Mouse (Mus musculus): ENCODE data around the gene Cbx8.

The Cbx8 gene

DNA sequence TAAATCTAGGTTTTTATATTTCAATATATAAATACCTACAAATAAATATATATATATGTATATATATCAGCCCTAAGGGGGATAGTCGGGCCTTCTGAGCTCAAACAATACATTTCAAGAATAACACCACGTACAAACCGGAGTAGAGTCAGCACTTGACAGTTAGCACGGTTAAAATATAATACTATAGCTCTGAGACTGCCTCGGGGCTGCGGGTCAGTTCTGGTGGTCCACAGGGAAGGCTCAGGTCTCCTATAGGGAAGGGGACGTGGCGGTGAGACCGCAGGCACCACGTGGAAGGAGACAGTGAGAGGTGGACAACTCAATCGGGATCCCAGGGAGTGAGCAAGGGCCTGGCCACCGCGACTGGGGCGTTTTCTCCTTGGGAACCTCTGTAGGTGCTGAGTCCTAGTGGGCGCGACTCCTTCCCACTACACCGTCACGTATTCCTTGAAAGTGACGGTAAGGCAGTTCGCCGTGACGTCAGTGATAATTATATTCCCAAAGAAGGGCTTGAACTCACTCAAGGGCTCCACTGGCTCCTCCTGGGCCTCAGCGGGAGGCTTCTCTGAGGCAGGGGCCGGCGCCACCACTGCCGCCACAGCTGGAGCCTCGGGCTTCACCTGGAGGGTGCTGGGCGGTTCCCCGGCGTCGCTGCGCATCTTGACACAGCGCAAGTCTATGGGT lies 39.8 kb upstream of the Cbx8 start:
- in situ Hi-C loops (cut with MboI; ENCODE audit: unreplicated experiment in 2 of 2), result loop anchor here (5.0 kb wide), 2 partner anchors 33 to 83 kb away; no protein-coding TSS in a partner anchor

DNA sequence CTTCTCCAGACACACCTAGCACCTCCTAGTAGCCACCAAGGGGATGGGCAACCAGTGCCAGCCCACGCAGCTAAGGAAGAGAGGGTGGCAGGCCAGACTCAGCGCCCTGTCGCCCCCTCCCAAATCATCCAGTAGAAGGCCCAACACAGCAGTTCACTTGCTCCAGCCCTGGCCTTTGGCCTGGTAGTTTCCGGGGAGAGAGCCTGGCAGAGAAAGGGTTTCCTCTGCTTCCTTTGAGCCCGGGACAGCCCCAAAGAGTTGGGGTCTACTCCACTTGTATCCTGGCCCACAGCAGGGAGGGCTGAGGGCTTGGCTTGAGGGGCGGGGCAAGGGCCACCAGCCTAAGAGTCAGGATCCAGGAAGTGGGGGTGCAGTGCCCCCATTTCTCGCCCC lies 38.7 kb upstream of the Cbx8 start:
- in situ Hi-C loops (cut with MboI; ENCODE audit: unreplicated experiment in 2 of 2), result loop anchor here in 1 of 2 experiments (10.0 kb wide), 1 partner anchor 85 kb away; no protein-coding TSS in a partner anchor

DNA sequence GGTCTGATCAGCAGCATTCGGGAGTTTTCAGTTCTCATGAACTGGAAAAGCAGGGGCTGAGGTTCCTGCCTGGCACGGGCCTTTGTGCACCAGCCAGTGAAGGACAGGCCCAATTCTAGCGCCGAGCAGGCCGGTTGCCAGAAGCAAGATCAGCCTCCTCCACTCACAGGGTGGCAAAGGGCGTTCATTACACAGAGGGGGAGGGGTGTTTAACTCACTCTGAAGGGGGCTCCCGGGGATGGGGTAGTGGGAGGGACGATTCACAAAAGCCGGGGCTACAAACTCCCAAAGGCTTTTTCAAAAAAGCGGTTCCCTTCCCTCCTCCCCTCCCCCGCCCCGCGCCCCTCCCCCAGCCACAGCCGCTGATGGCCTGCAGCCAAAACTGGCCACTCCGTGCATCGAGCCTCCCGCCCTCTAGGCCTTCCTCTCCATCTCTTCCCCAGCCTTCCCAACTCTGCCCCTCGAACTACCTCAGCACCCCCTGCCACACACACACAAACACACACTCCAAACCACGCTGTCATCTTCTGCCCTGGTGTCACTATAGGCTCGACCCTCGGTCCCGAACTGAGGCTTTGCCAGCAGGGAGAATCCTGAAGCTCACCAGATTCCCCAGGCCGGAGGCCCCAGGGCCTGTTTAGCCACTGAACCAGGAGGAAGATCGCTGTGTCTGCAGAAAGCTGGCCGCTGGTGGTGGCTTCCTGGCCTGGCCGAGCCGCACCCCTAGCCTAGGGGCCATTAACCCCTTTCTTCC lies 38.1 kb upstream of the Cbx8 start:
- in situ Hi-C loops (cut with MboI; ENCODE audit: unreplicated experiment in 2 of 2), result loop anchor here in 1 of 2 experiments (10.0 kb wide), 1 partner anchor 84 kb away; no protein-coding TSS in a partner anchor

DNA sequence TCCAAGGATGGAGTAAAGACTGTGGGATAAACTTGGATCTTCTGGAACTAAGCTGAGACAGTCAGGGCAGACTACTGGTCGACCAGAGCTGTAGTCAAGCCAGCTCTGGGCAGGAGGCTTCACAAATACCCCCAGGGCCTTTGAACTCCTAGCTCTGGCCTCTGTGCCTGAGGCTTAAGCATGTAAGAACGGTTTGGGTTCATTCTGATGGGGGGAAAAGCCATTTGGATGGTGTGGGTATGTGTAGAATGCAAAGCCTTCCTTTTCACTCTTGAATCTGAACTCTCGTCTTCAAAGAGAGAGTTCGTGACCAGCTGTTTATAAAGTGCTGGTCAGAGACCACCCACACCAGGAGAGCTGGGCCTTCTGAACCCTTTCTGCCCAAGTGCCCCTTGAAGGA lies 37.0 kb upstream of the Cbx8 start:
- in situ Hi-C loops (cut with MboI; ENCODE audit: unreplicated experiment in 2 of 2), result loop anchor here in 1 of 2 experiments (10.0 kb wide), 1 partner anchor 83 kb away; no protein-coding TSS in a partner anchor

DNA sequence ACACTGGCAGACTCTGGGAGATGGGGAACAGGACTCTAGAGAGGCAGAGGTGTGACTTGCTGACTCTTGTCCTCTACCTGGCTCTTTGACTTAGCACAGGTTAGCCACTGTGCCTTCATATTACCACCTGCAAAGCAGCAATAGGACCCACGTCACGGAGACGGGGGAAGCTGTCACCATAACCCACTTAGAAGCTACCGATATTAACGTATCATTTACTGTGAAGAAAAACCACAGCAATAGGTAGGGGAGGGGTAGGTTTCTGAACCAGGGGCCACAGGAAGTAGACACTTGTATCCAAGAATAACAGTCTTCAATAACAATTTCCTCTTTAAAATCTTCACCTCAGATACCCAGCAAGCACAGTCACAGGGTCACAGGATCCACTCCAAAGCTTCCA lies 35.0 kb upstream of the Cbx8 start:
- in situ Hi-C loops (cut with MboI; ENCODE audit: unreplicated experiment in 2 of 2), result loop anchor here in 1 of 2 experiments (10.0 kb wide), 1 partner anchor 81 kb away; no protein-coding TSS in a partner anchor

DNA sequence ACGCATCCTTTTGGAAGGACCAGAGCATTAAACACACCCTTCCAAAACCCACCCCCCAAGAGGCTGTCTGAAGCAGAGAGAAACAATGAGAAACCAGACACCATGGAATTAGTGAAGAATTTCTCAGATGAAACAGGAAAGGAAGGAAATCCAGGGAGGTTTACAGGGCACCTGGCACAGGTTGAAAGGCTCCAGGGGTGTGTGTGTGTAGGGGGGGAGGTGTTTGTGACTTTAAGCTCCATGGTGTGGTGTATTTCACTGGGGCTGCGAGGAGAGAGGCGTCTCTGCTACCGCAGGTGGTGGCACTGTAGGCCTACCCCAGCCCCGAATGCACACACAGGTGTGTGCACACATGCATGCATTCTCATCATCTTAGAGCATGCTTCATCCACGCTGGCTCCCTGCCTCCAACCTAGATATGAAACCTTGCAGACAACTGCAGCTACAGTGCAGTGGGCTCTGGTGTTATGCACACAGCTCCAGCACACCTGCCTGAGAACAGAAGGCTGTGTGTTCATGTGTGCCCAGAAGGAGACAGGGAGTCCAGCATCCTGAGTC lies 33.2 kb upstream of the Cbx8 start:
- in situ Hi-C loops (cut with MboI; ENCODE audit: unreplicated experiment in 2 of 2), result loop anchor here in 1 of 2 experiments (10.0 kb wide), 1 partner anchor 79 kb away; no protein-coding TSS in a partner anchor

DNA sequence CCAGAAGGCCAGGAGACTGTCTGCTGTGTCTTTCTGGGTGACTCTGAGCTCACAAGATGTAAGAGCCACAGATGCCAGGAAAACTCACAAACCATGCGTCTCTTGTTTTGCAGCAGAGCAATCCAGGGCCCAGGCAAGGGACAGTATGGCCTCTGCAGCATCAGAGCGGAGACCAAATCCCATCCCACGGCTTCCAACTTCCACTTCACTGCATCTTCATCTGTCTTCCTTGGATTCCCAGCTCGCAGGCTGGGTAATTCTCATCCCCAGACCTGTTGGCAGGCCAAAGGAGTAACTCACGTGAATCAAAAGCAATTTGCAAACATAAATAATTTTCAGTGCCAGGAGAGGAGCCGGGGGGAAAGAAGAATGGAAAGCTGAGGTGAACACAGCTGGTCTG lies 32.2 kb upstream of the Cbx8 start:
- in situ Hi-C loops (cut with MboI; ENCODE audit: unreplicated experiment in 2 of 2), result loop anchor here in 1 of 2 experiments (10.0 kb wide), 1 partner anchor 78 kb away; no protein-coding TSS in a partner anchor

DNA sequence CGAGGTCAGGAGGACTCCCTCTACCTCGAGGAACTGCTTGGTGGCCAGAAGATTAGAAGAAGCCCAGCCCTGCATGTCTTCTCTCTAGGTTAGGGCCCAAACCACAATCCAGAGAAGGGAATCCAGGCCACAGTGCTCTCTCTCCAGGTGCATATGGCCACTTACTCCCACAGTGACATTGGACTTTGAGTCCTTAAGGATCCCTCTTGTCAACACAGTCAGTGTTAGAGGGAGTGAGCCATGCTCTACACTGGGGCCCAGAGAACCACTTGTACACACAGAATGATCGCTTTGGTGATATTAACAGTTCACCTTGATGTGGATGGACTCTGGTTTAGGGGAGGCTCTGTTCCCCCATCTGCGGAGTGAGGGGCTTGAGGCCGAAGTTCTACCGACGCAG lies 31.5 kb upstream of the Cbx8 start:
- in situ Hi-C loops (cut with MboI; ENCODE audit: unreplicated experiment in 2 of 2), result loop anchor here in 1 of 2 experiments (10.0 kb wide), 1 partner anchor 77 kb away; no protein-coding TSS in a partner anchor

DNA sequence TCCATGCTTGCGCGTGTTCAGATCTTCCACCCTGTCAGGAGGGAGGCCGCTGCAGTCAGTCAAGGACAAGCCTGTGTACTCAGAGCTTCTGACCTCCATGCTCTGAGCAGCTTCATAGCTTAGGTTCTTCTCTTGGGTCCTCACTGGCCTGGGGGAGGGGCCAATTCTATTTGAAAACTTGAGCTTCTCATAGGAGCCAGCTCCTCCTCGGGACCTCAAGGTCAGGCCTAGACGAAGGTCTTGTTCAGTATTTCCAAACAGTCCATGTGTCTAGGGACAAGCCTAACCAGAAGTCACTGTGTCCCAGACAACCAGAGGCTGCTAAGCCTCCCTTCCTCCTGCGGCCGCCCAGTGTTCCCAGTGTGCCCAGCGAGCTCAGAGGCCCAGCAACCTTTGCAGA lies 26.1 kb upstream of the Cbx8 start:
- in situ Hi-C loops (cut with MboI; ENCODE audit: unreplicated experiment in 2 of 2), result no loop called here

DNA sequence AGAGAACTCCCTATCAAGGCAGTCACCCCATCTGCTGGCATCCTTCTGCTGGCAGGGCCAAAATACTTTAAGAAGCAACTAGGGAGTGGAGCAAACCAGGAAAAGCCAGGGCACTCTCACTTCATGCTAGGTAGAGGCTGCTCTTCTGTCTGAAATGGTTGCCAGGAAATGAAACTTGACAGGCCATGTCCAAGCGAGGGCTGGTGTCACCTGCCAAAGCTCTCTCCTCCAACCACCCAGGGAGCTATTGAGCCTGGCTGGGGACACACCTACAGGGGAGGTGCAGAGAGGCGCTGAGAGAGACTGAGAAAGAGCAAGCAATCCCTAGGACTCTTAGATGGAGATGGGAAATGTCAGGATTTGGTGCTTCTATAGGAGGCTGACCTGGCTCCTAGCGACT lies 18.5 kb upstream of the Cbx8 start:
- in situ Hi-C loops (cut with MboI; ENCODE audit: unreplicated experiment in 2 of 2), result no loop called here

DNA sequence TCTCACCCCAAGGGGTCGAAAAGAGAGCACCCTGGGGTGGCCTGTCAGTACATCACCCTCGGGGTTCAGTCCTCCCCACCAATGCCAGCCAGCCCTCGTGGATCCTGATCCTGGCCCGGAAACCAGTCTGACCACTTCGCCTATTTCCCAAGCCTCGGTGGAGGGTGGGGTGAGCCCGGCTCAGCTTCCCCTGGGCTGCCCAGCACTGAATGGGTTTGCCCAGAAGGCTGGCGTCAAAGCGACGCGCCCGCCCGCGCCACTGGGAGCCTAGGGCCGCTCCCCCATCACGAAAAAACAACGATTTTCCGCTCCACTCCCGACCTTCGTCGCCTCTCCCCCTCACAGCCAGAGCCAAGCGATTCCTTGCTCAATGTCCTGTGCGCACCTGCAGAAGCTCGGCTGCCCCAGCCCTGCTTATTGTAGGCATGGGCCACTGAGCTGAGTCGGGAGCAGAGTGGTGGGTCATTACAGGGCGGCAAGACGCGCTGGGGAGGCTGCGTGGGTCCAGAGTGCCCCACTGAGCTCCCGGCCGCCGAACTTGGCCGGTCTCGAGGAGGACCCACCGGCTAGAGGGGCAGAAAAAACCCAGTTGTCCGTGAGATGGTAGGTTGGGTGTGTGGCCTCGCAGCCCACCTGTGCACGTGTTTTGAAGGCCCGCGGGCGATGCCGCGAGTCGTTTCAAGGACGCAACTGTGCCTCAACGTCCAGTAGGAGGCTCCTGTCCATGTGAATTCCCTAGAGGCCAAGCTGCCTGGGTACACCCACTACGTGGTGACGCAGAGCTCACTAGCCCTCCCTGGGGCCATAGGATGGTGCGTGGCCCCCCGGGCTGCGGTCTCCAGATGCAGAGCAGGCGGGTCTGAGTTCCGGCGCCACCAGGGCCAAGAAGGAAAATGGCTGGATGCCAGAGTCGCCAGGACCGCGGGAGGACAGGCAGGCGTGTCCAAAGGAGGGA lies 17.5 kb upstream of the Cbx8 start:
- in situ Hi-C loops (cut with MboI; ENCODE audit: unreplicated experiment in 2 of 2), result no loop called here

DNA sequence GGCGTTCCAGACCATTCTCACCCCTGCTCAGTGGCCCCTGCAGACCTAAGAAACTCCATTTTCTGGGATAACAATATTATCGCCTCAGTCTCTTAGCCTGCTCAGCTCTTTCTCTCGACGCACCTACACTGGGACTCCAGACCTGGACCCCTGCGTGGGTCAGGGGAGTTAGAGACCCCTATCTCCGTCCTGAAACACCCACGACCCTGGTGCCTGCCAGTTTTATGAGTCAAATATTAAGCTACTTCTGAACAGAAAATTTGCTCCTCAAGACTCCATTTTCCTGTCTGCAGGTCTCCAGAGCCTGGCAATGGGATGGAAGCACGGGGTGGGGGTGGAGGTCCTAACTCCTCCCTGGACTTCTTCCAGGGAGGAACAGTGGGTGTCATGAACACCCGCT lies 16.5 kb upstream of the Cbx8 start:
- in situ Hi-C loops (cut with MboI; ENCODE audit: unreplicated experiment in 2 of 2), result no loop called here

DNA sequence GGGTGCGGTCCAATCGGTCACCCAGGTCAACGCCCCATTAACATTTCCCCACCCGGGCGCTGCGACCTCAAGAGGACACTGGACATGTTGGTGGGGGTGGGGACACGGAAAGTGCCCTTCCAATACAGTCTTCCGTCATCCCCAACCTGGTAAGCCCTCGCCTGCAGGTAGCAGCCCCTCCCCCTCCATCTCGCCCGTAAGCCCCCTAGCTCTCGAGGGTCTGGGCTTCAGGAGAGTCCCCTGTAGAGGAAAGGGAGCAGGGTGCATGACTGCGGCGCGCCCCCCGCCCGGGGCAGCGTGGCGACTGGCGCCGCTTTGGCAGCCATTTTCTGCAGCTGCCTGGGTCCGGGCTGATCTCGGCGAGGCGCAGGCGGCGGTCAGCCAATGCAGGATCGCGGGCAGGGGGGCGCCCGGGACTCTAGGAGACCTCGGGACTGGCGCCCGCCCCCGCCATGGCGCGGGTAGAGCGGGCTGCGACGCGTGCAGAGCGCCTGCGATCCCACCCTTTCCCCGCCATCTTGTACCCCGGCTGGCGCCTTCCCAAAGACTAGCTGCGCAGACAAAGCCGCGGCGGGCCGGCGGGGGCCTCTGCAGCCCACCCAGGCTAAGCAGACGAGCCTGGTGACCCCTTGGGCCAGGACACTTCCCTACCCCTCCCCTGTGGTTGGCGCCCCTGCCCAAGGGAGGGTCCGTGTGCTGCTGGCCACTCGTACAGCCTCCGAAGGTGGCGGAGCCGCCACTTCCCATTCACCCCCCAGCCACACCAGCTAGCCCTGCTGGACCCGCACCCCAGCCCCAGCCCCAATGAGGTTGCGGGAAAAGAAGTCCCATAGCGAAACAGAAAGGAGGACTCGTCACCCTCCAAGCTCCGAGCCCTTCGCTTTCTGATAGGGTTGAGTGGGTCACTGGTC lies 15.8 kb upstream of the Cbx8 start:
- in situ Hi-C loops (cut with MboI; ENCODE audit: unreplicated experiment in 2 of 2), result no loop called here

DNA sequence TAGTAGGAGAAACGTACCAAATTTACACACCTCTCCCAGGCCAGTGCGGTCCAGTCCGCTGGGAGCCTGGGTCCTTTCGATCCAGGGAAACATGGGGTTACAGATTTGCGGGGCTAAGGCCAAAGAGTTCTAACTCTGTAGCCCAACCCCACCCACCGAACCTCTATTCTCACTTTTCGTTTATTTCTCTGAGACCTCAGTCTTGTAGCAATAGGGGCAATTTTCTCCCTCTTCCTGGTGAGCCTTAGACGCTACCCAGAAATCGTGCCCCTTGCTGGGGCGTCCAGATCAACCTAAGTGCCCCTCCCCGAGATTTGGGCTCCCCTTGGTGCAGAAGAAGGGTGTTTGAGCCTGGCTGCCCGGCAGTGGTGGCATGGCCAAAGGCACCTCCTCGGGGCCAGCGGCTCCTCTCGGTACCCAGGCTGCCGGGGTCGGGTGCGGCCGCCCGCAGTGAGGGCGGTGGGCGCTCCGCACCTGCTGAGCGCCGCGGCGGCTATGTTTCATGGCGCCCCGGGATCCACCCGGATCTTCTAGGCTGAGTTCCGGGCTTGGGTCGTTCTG lies 14.9 kb upstream of the Cbx8 start:
- in situ Hi-C loops (cut with MboI; ENCODE audit: unreplicated experiment in 2 of 2), result no loop called here

DNA sequence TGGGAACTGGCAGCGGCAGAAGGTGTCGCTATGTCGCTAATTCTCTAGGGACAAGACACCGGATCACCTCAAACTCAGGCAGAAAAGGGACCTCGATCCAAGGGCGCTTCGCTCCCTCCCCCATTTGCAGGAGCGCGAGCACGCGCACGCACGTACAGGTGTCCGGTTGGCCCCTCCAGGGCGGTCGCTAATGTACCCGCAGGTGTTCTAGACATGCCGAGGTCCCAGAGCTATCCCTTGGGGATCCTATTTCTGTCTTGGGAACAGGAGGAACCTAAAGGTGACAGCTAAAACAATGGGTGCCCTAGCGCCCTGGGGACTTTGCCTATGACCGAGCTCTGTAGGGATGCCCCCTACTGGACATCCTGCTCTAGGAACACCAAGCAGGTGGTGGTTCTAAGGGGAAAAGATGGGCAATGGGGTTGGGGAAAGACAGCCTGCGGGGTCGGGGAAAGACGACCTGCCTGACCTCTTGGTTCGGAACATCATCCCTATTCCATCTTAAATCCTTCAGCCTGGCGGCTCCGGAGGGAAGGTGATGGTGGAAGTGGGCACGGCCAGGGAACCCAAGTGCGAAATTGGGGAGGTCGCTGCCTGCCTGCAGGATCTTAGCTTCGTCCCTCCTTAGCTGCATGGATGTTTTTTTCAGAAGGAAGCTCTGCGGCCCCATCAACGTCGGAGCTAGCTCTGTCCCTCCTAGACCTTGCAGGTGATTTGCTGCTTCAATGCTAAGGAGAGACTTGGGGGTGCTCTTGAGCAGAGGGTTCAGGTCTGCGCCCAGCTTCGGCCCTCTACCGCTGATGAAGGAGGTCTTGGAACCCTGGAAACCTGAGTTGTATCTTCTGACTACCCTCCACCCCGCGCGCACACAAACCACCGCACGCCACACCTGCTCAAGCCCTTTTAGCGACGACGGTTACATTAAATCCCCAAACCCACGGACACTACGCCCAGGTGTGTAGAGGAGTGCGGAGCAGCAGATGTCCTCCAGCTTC lies 13.9 kb upstream of the Cbx8 start:
- in situ Hi-C loops (cut with MboI; ENCODE audit: unreplicated experiment in 2 of 2), result no loop called here

DNA sequence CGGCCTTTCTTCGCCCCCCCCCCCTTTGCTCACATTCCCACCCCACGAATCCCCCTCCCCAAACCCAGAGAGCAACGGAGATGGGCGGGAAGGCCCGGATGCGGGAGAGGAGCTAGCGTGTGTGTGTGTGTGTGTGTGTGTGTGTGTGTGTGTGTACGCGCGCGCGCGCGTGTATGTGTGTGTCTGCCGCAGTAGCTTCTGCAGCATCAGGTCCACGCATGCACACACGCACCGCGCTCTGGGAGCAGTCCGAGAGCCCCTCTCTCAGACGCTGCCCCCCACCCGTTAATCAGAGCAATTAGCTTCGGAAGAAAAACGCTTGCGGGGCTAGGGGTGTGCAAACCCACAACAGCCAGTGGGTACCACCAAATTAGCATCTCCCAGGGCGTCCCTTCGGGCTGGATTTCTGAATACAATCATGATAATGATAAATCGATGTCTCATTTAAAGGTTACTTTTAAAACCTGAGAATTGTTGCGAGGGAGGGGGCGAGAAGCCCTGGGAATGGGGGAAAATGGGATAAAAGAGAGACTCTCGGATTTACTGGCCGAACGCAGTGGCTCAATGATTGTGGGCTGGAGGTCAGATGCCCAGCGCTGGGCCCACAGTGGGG lies 13.1 kb upstream of the Cbx8 start:
- in situ Hi-C loops (cut with MboI; ENCODE audit: unreplicated experiment in 2 of 2), result no loop called here

DNA sequence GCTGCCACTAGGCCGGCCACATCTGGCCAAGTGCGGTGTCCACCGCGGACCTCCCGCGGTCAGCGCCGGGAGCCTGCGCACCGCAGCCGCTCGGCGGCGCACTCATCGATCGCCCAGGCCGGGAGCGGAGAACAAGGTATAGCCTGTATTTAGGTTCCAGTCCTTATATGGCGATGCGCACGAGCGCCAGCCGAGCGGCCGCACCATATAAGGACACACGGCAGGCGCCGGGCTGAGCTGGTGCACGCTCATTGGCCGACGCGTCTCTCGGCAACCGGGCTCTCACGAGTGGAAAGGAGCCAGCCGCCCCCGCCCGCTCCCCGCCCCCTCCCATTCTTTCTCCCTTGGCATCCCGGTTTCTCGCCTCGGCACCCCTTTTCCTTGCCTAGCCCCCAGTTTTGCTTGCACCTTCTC lies 12.5 kb upstream of the Cbx8 start:
- in situ Hi-C loops (cut with MboI; ENCODE audit: unreplicated experiment in 2 of 2), result no loop called here

Measured in v-Abl transformed pro-B cells (cell line).